Mouse (Mus musculus) kidney, adult 9 months (tissue): ENCODE measurements at regions not wholly inside any gene's neighbourhood (a gene's known extent, or its start where the extent isn't known, plus 50 kb on each side); places are given as distances from the start of the nearest gene placed in this dataset.

Experiments used
- DNase-seq: peaks from one replicate; pipeline ENCODE4 v3.0.0; 2022

GRCm38 (mm10) chr9:84673327-84673726, 639.2 kb upstream of the Gm11114 start:
- DNase-seq = no peak

- DNase-seq = peak; percentile 82
Observed at GRCm38 (mm10) chr9:84678416-84678815, 634.2 kb upstream of the Gm11114 start.

GRCm38 (mm10) chr9:84718615-84719191, 593.9 kb upstream of the Gm11114 start:
- DNase-seq = no peak

GRCm38 (mm10) chr9:84719396-84719795, 593.2 kb upstream of the Gm11114 start:
- DNase-seq = peak; percentile 54

GRCm38 (mm10) chr9:84720454-84720853, 592.1 kb upstream of the Gm11114 start:
- DNase-seq = no peak

- DNase-seq = no peak
Observed at GRCm38 (mm10) chr9:84739266-84739665, 573.3 kb upstream of the Gm11114 start.

- DNase-seq = peak; percentile 27
Observed at GRCm38 (mm10) chr9:84740336-84740735, 572.2 kb upstream of the Gm11114 start.

GRCm38 (mm10) chr9:84754332-84754731, 558.2 kb upstream of the Gm11114 start:
- DNase-seq = no peak

- no peak for DNase-seq
Observed at GRCm38 (mm10) chr9:84754828-84755227, 557.7 kb upstream of the Gm11114 start.

GRCm38 (mm10) chr9:84774348-84774747, 538.2 kb upstream of the Gm11114 start:
- peak; percentile 2 for DNase-seq

- no peak for DNase-seq
Observed at GRCm38 (mm10) chr9:84775190-84775589, 537.4 kb upstream of the Gm11114 start.

GRCm38 (mm10) chr9:84779125-84779524, 533.4 kb upstream of the Gm11114 start:
- no peak for DNase-seq

- DNase-seq = peak; percentile 89
Observed at GRCm38 (mm10) chr9:84825768-84826167, 486.8 kb upstream of the Gm11114 start.

- no peak for DNase-seq
Observed at GRCm38 (mm10) chr9:84828934-84829333, 483.6 kb upstream of the Gm11114 start.

GRCm38 (mm10) chr9:84830639-84831038, 481.9 kb upstream of the Gm11114 start:
- no peak for DNase-seq

GRCm38 (mm10) chr9:84837498-84837897, 475.1 kb upstream of the Gm11114 start:
- no peak for DNase-seq

GRCm38 (mm10) chr9:84844021-84844420, 468.6 kb upstream of the Gm11114 start:
- no peak for DNase-seq

GRCm38 (mm10) chr9:84861600-84861999, 451.0 kb upstream of the Gm11114 start:
- DNase-seq = no peak

GRCm38 (mm10) chr9:84863431-84863830, 449.1 kb upstream of the Gm11114 start:
- DNase-seq = no peak

GRCm38 (mm10) chr9:84894148-84894547, 418.4 kb upstream of the Gm11114 start:
- DNase-seq = no peak

GRCm38 (mm10) chr9:84896073-84896472, 416.5 kb upstream of the Gm11114 start:
- DNase-seq = no peak

- no peak for DNase-seq
Observed at GRCm38 (mm10) chr9:84900643-84901042, 411.9 kb upstream of the Gm11114 start.

- DNase-seq = no peak
Observed at GRCm38 (mm10) chr9:84906244-84906643, 406.3 kb upstream of the Gm11114 start.

- DNase-seq = no peak
Observed at GRCm38 (mm10) chr9:84913321-84913720, 399.3 kb upstream of the Gm11114 start.

GRCm38 (mm10) chr9:84922306-84922705, 390.3 kb upstream of the Gm11114 start:
- no peak for DNase-seq
